Comparison of ENCODE assay signal across 19 mouse cellular contexts in the genomic region with DNA sequence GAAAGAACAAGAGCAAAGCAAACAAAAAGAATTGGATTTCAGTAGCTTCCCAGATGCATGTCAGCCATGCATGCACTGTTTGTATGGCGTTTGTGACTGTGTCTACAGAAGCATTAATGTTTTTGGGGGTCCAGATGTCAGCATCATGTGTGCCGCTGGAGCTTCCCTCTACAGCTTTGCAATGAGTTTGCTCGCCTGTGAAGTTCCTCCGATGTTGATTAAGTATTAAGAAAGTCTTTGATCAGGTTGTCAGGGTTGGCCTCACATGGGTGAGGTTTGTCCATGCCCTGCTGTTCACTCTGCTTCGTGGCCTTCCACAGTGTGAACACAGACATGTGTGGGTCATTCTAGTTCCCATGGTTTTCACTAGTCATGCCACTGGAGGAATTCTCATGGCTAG.
DNase-seq lines count a peak whose midpoint lies in the region; ATAC-seq and TF ChIP-seq lines count a peak whose summit lies in the region.
"Had no signal": no experiment of that assay in that cellular context is flagged by ENCODE, and none has a peak within 500 bp of the region (broad histone marks: within the 10 kb centered on the region; RNA-seq: fewer than 3 reads in every experiment).

No protein-coding gene starts in this region.

- peak overlapping the region; percentile 25 for H3K27ac ChIP-seq in heart, embryonic 15.5 days
- peak overlapping the region; percentile 55 for H3K27ac ChIP-seq in lung, postnatal 0 days (ENCODE audit: low read length)
- peak overlapping the region; percentile 61; the same call in 1 of the 2 replicates for H3K27ac ChIP-seq in limb, embryonic 10.5 days
- peak overlapping the region; percentile 66 for H3K27ac ChIP-seq in stomach, embryonic 16.5 days (ENCODE audit: low read length)
- H3K27ac ChIP-seq: hindbrain, embryonic 14.5 days; liver, embryonic 13.5 days; midbrain, embryonic 10.5 days had no signal

- H3K4me2 ChIP-seq in heart, embryonic 15.5 days = no peak overlapping the region
- no peak overlapping the region for H3K4me2 ChIP-seq in lung, postnatal 0 days (replicated peaks; ENCODE audit: low read depth, low read length)
- H3K4me2 ChIP-seq in stomach, embryonic 16.5 days (ENCODE audit: low read depth, low read length) = no peak overlapping the region
- H3K4me2 ChIP-seq: hindbrain, embryonic 14.5 days; liver, embryonic 13.5 days had no signal

- no peaks in the 10 kb centered on the region for H3K27me3 ChIP-seq in heart, embryonic 15.5 days
- no peaks in the 10 kb centered on the region for H3K27me3 ChIP-seq in lung, postnatal 0 days (replicated peaks; ENCODE audit: insufficient read depth, low read length)
- no peaks in the 10 kb centered on the region for H3K27me3 ChIP-seq in limb, embryonic 10.5 days (ENCODE audit: low read depth, poor library complexity, severe bottlenecking)
- H3K27me3 ChIP-seq in stomach, embryonic 16.5 days (ENCODE audit: control insufficient read depth, insufficient read depth, low read length) = no peaks in the 10 kb centered on the region
- H3K27me3 ChIP-seq: liver, embryonic 13.5 days had no signal

- WGBS in heart, embryonic 15.5 days = 79% methylated on average over 5 of the region's 5 CpGs
- 76% methylated on average over 5 of the region's 5 CpGs for WGBS in lung, postnatal 0 days
- WGBS in limb, embryonic 10.5 days = 77% methylated on average over 5 of the region's 5 CpGs
- 61% methylated on average over 5 of the region's 5 CpGs for WGBS in stomach, embryonic 16.5 days

- H3K4me3 ChIP-seq in heart, embryonic 15.5 days = no peak overlapping the region
- H3K4me3 ChIP-seq in lung, postnatal 0 days (ENCODE audit: low read depth, low read length) = no peak overlapping the region
- H3K4me3 ChIP-seq in limb, embryonic 10.5 days = no peak overlapping the region
- no peak overlapping the region for H3K4me3 ChIP-seq in stomach, embryonic 16.5 days (replicated peaks; ENCODE audit: low read length)
- H3K4me3 ChIP-seq: liver, embryonic 13.5 days; midbrain, embryonic 10.5 days had no signal

- intact Hi-C loops in heart, postnatal 36 days (cut with DNase I) = no loop called here

- H3K9me3 ChIP-seq in heart, embryonic 15.5 days (replicated peaks) = no peaks in the 10 kb centered on the region
- no peaks in the 10 kb centered on the region for H3K9me3 ChIP-seq in lung, postnatal 0 days (ENCODE audit: low read length)
- no peaks in the 10 kb centered on the region for H3K9me3 ChIP-seq in limb, embryonic 10.5 days (replicated peaks)
- H3K9me3 ChIP-seq in stomach, embryonic 16.5 days (replicated peaks; ENCODE audit: control insufficient read depth, low read length) = no peaks in the 10 kb centered on the region
- H3K9me3 ChIP-seq: liver, embryonic 13.5 days; midbrain, embryonic 10.5 days had no signal

- ATAC-seq in heart, embryonic 15.5 days (replicated peaks; ENCODE audit: insufficient number of reproducible peaks, insufficient read depth, low FRiP score, low read depth) = no peak
- no peak for ATAC-seq in lung, postnatal 0 days
- no peak for ATAC-seq in stomach, embryonic 16.5 days (ENCODE audit: insufficient read depth, low FRiP score)
- ATAC-seq: forebrain, embryonic 16.5 days had no signal

- H3K4me1 ChIP-seq in heart, embryonic 15.5 days (replicated peaks) = peaks cover 10% of the 10 kb centered on the region; the same call in 1 of the 2 replicates
- H3K4me1 ChIP-seq in lung, postnatal 0 days (ENCODE audit: insufficient read depth, low read depth, low read length) = no peaks in the 10 kb centered on the region; the same call in 1 of the 2 replicates
- H3K4me1 ChIP-seq in limb, embryonic 10.5 days = peaks cover 56% of the 10 kb centered on the region
- peaks cover 18% of the 10 kb centered on the region for H3K4me1 ChIP-seq in stomach, embryonic 16.5 days (ENCODE audit: control insufficient read depth, insufficient read depth, low read length)
- H3K4me1 ChIP-seq: liver, embryonic 13.5 days; midbrain, embryonic 10.5 days had no signal

- no peak for DNase-seq in heart, postnatal 36 days
- DNase-seq in lung, postnatal 0 days (ENCODE audit: low spot score) = no peak
- DNase-seq in lung, postnatal 10 days = no peak
- DNase-seq in limb, embryonic 10.5 days (ENCODE audit: low spot score) = no peak
- no peak for DNase-seq in embryo, embryonic 9.5 days (ENCODE audit: extremely low spot score)
- no peak for DNase-seq in adrenal gland, postnatal 14 days
- DNase-seq: cerebellum, adult 18-20 months; cerebellum, postnatal 36 days; gastrocnemius, postnatal 36 days; kidney, adult 11 months; liver, embryonic 13.5 days; lung, postnatal 36 days; retina, postnatal 1 day; thymus, postnatal 25 days had no signal

- no peaks in the 10 kb centered on the region for H3K36me3 ChIP-seq in heart, embryonic 15.5 days
- H3K36me3 ChIP-seq in lung, postnatal 0 days (ENCODE audit: insufficient read depth, low read length) = no peaks in the 10 kb centered on the region
- H3K36me3 ChIP-seq in limb, embryonic 10.5 days = no peaks in the 10 kb centered on the region
- no peaks in the 10 kb centered on the region for H3K36me3 ChIP-seq in stomach, embryonic 16.5 days (ENCODE audit: control insufficient read depth, insufficient read depth, low read length)
- H3K36me3 ChIP-seq: liver, embryonic 13.5 days; midbrain, embryonic 10.5 days had no signal

- TF ChIP-seq EP300 in lung, postnatal 0 days (IDR thresholded peaks at IDR 0.05) = no peak

- no peak overlapping the region for H3K9ac ChIP-seq in heart, embryonic 15.5 days
- no peak overlapping the region for H3K9ac ChIP-seq in lung, postnatal 0 days (replicated peaks; ENCODE audit: low read depth)
- H3K9ac ChIP-seq in stomach, embryonic 16.5 days (ENCODE audit: low read length) = no peak overlapping the region
- H3K9ac ChIP-seq: hindbrain, embryonic 14.5 days; liver, embryonic 13.5 days had no signal

- no peak for TF ChIP-seq CTCF in lung, postnatal 0 days (IDR thresholded peaks at IDR 0.05)
